Mouse (Mus musculus) midbrain, embryonic 15.5 days (tissue): ENCODE measurements around the gene Rpl9-ps1. TPM values are rescaled to one million over a fixed set of nuclear protein-coding genes. Genes with fewer than 3 reads are reported as not detected.

Experiments used
- ATAC-seq: fragments of 200-750 bp; cut with Nextera tagmentation; replicated peaks from 2 replicates; pipeline ENCODE4 v1.8.0; 2017; ENCODE audit warnings: moderate TSS enrichment
- H3K27ac ChIP-seq: fragments of 300-500 bp; sonication (generic); 2 replicates; pipeline ENCODE4 v1.5.1; 2015; ENCODE audit warnings: mild to moderate bottlenecking, inconsistent platforms
- H3K27me3 ChIP-seq: fragments of 300-500 bp; sonication (generic); replicated peaks from 2 replicates; pipeline ENCODE4 v1.6.1; 2015; ENCODE audit warnings: inconsistent platforms
- H3K36me3 ChIP-seq: fragments of 300-500 bp; sonication (generic); replicated peaks from 2 replicates; pipeline ENCODE4 v1.6.1; 2015; ENCODE audit warnings: inconsistent platforms
- H3K4me1 ChIP-seq: fragments of 300-500 bp; sonication (generic); 2 replicates; pipeline ENCODE4 v1.6.1; 2015; ENCODE audit warnings: inconsistent platforms
- H3K4me2 ChIP-seq: fragments of 300-500 bp; sonication (generic); 2 replicates; pipeline ENCODE4 v1.6.1; 2015; ENCODE audit warnings: inconsistent platforms, mild to moderate bottlenecking, moderate library complexity
- H3K4me3 ChIP-seq: fragments of 300-500 bp; sonication (generic); 2 replicates; pipeline ENCODE4 v1.5.1; 2015; ENCODE audit warnings: mild to moderate bottlenecking, inconsistent platforms
- H3K9ac ChIP-seq: fragments of 300-500 bp; sonication (generic); 2 replicates; pipeline ENCODE4 v1.6.1; 2015; ENCODE audit warnings: mild to moderate bottlenecking, inconsistent platforms
- H3K9me3 ChIP-seq: fragments of 300-500 bp; sonication (generic); 2 replicates; pipeline ENCODE4 v1.6.1; 2016; ENCODE audit warnings: inconsistent platforms
- WGBS: fragments of 180-500 bp; shearing (Covaris S2); methylation state at CpG from one replicate; pipeline ENCODE4 v1.1.7; 2015; ENCODE audit warnings: mixed read lengths; 5-methylcytosine and 5-hydroxymethylcytosine counted together
- polyA plus RNA-seq: library from polyadenylated mRNA; unstranded; fragments of >200 nt; fragmentation: Nextera tagmentation; extraction: Ambion mirVana; gene quantifications from 2 replicates; pipeline ENCODE4 v1.2.1, GENCODE M21; 2015

The Rpl9-ps1 gene
- polyA plus RNA-seq, 1 experiment from 2014 or later = not detected

DNA sequence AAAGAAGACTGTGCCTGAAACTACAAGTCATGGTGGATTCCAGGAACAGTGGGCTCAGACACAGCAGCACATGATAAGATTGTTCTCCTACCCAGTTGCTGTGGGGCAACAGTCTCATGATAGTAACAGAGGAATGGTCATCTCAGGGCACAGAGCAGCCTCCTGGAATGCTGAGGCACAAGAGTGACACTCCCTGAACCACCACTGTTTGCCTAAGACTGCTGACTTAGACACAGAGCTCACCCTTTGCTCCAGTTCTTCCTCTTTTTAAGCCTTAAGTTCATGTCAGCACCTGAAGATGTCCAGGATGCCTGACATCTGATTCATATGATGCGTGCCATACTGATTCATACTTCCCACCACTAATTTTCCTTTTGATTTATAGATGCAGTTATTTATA is 28.8 kb downstream of the Rpl9-ps1 start:
- Histone ChIP-seq H3K9me3 (no peaks in the 10 kb centered on the region), H3K4me2 (no peak overlapping the region), H3K27me3 (no peaks in the 10 kb centered on the region), H3K4me3 (no peak overlapping the region), H3K36me3 (no peaks in the 10 kb centered on the region), H3K4me1 (no peaks in the 10 kb centered on the region), H3K27ac (no peak overlapping the region), H3K9ac (no peak overlapping the region)
- 98% methylated on average over 1 of the region's 1 CpGs for WGBS
- ATAC-seq = no peak

- Histone ChIP-seq H3K9ac (no peak overlapping the region), H3K27ac (no peak overlapping the region), H3K4me3 (no peak overlapping the region), H3K4me1 (no peaks in the 10 kb centered on the region), H3K36me3 (no peaks in the 10 kb centered on the region), H3K9me3 (no peaks in the 10 kb centered on the region), H3K27me3 (no peaks in the 10 kb centered on the region), H3K4me2 (no peak overlapping the region)
- WGBS = 87% methylated on average over 2 of the region's 2 CpGs
- ATAC-seq = no peak
These were observed 34.5 kb downstream of the Rpl9-ps1 start for GRCm38 (mm10) chr11:83610900-83611299.

GRCm38 (mm10) chr11:83606396-83606795 is 39.0 kb downstream of the Rpl9-ps1 start:
- Histone ChIP-seq H3K4me3 (no peak overlapping the region), H3K27ac (no peak overlapping the region), H3K9ac (no peak overlapping the region), H3K4me2 (no peak overlapping the region), H3K27me3 (no peaks in the 10 kb centered on the region), H3K9me3 (no peaks in the 10 kb centered on the region), H3K36me3 (no peaks in the 10 kb centered on the region), H3K4me1 (no peaks in the 10 kb centered on the region)
- WGBS = 53% methylated on average over 1 of the region's 1 CpGs
- no peak for ATAC-seq

DNA sequence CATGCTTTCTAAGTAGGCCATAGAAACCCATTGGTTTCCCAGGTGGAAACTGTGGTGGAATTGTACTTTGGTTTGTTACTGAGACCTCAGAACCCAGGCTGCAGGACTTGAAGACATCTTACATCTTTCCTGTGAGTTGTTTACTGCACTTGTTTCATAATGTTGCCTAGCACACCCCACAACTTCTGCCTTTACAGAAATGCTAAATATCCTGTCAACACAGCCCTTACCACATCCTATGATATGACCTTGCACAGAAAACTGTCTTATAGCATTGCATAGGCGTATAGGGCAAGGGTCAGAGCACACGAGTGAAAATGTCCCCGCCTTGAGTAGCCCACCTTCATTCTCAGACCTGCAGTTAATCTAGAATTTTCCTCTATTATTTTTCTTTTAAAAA is 39.9 kb downstream of the Rpl9-ps1 start:
- H3K27ac ChIP-seq = no peak overlapping the region
- 94% methylated on average over 3 of the region's 3 CpGs for WGBS
- H3K4me3 ChIP-seq = no peak overlapping the region
- no peak overlapping the region for H3K9ac ChIP-seq
- H3K27me3 ChIP-seq = no peaks in the 10 kb centered on the region
- H3K36me3 ChIP-seq = no peaks in the 10 kb centered on the region
- H3K4me1 ChIP-seq = no peaks in the 10 kb centered on the region
- ATAC-seq = no peak
- no peak overlapping the region for H3K4me2 ChIP-seq
- no peaks in the 10 kb centered on the region for H3K9me3 ChIP-seq

DNA sequence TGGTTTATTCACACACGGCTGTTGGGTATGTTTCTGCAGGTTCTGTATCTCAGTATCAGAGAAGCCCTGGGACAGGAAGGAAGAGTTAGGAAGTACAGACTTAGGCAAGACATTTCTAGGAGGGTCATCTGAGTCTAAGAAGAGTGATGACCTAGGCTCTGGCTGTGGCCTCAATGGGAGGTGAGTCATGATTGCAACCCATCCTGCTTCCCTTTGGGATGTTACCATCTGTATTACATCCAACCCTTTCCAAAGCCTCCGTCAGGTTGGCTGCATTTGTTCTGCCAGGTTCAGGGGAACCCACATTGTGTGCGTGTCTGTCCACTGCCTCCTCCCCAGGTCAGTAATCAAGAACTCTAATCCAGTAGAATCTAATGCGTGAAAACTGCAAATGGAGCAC is 40.7 kb downstream of the Rpl9-ps1 start:
- no peak overlapping the region for H3K4me3 ChIP-seq
- H3K27ac ChIP-seq = no peak overlapping the region
- no peak overlapping the region for H3K4me2 ChIP-seq
- 84% methylated on average over 4 of the region's 4 CpGs for WGBS
- no peaks in the 10 kb centered on the region for H3K27me3 ChIP-seq
- ATAC-seq = no peak
- no peaks in the 10 kb centered on the region for H3K4me1 ChIP-seq
- H3K9me3 ChIP-seq = no peaks in the 10 kb centered on the region
- H3K36me3 ChIP-seq = no peaks in the 10 kb centered on the region
- no peak overlapping the region for H3K9ac ChIP-seq

DNA sequence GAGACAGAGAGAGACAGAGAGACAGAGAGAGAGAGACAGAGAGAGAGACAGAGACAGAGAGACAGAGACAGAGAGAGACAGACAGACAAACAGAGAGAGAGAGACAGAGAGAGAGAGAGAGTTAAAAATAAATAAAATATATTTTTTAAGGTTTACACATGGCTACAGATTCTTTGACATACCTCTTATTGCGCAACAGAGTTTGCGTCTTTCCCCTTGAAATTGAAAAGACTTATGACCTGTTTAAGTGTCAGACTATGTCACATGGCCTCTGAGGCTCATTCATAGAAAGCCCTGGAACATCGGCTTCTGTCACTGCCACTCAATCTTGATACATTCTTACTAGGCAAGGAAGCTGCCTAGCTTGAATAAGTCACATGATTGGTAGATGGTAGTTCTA is 42.0 kb downstream of the Rpl9-ps1 start:
- H3K9me3 ChIP-seq = no peaks in the 10 kb centered on the region
- no peak for ATAC-seq
- no peak overlapping the region for H3K27ac ChIP-seq

DNA sequence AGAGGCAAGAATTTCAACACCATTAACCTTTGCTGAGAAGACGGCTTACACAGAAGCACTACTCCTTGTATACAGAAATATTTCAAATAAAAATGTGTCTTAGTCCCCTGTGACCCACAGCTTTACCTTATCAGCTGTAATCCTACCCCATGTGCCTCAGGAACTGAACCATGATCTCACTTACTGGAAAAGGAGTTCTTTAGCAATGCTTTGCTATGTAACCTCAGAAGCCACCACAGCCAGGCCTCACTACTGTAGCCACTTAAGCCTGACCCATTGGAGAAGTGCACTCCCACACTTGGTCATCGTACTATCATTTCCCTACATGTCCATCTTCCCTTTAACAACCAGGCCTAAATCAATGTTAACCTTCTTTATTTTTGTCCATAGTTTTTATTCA is 44.8 kb downstream of the Rpl9-ps1 start:
- Histone ChIP-seq H3K27me3 (no peaks in the 10 kb centered on the region), H3K4me2 (no peak overlapping the region), H3K27ac (no peak overlapping the region), H3K9me3 (no peaks in the 10 kb centered on the region), H3K4me1 (no peaks in the 10 kb centered on the region), H3K4me3 (no peak overlapping the region), H3K9ac (no peak overlapping the region), H3K36me3 (no peaks in the 10 kb centered on the region)
- 90% methylated on average over 2 of the region's 2 CpGs for WGBS
- no peak for ATAC-seq

More for the DNA sequence above, 42.0 kb downstream of the Rpl9-ps1 start:
- WGBS = 95% methylated on average over 3 of the region's 3 CpGs
- no peak overlapping the region for H3K4me2 ChIP-seq
- H3K9ac ChIP-seq = no peak overlapping the region
- no peaks in the 10 kb centered on the region for H3K4me1 ChIP-seq
- no peaks in the 10 kb centered on the region for H3K36me3 ChIP-seq
- H3K27me3 ChIP-seq = no peaks in the 10 kb centered on the region
- H3K4me3 ChIP-seq = no peak overlapping the region

DNA sequence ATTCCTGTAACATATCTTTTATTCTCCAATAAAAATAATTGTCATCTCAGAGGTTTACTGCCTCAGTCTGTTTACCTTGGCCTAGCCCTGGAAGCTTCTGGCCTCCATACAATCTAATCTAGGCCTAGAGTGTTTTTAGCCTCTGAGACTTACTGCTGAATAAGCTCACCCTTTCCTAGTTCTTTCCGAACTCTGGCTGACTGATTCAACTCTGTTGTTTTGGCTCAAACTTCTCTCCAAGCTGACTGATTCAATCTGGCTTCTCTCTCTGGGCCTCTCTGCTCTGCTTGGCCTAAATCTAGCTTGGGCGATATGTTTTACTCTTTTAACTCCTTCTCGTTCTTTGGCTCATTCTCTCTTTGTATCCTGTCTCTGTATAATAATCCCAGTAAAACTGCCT is 46.4 kb downstream of the Rpl9-ps1 start:
- Histone ChIP-seq H3K4me2 (no peak overlapping the region), H3K27ac (no peak overlapping the region), H3K36me3 (no peaks in the 10 kb centered on the region), H3K4me1 (no peaks in the 10 kb centered on the region), H3K9ac (no peak overlapping the region), H3K27me3 (no peaks in the 10 kb centered on the region), H3K9me3 (no peaks in the 10 kb centered on the region), H3K4me3 (no peak overlapping the region)
- no peak for ATAC-seq
- 92% methylated on average over 3 of the region's 3 CpGs for WGBS

DNA sequence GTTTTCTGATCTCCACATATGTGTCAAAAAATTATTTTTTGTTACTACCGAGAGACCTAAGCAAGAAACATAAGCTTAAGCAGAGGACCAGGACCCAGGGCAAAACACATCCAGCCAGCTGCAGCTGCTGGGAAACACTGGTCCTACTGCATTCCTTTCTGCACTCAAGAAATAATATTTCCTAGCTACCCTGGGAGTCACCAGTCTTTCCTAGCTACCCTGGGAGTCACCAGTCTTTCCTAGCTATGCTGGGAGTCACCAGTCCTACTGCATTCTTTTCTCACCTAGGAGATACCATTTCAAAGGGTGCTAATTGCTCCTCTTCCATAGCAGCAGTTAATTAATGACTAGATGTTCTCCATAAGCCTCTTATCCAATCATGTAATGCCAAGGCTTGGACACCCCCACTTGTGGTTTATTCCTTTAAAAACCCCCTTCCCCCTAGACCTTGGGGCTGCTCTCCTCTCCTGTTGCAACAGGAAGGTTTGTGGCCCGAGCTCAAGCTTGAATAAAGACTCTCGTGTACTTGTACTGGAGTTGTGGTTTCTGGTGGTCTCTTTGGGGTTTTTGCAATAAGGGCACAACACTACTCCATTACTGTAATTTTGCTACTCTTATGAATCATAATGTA is 47.1 kb downstream of the Rpl9-ps1 start:
- Histone ChIP-seq H3K4me2 (no peak overlapping the region), H3K9me3 (no peaks in the 10 kb centered on the region), H3K9ac (no peak overlapping the region), H3K36me3 (no peaks in the 10 kb centered on the region), H3K4me1 (no peaks in the 10 kb centered on the region), H3K4me3 (no peak overlapping the region), H3K27ac (no peak overlapping the region), H3K27me3 (no peaks in the 10 kb centered on the region)
- WGBS = 85% methylated on average over 3 of the region's 3 CpGs
- no peak for ATAC-seq

GRCm38 (mm10) chr11:83597796-83598195 is 47.6 kb downstream of the Rpl9-ps1 start:
- no peaks in the 10 kb centered on the region for H3K36me3 ChIP-seq
- H3K4me3 ChIP-seq = no peak overlapping the region
- H3K4me2 ChIP-seq = no peak overlapping the region
- no peaks in the 10 kb centered on the region for H3K4me1 ChIP-seq
- H3K9me3 ChIP-seq = no peaks in the 10 kb centered on the region
- H3K27ac ChIP-seq = no peak overlapping the region
- WGBS = 91% methylated on average over 7 of the region's 7 CpGs
- no peak overlapping the region for H3K9ac ChIP-seq
- no peak for ATAC-seq
- no peaks in the 10 kb centered on the region for H3K27me3 ChIP-seq

DNA sequence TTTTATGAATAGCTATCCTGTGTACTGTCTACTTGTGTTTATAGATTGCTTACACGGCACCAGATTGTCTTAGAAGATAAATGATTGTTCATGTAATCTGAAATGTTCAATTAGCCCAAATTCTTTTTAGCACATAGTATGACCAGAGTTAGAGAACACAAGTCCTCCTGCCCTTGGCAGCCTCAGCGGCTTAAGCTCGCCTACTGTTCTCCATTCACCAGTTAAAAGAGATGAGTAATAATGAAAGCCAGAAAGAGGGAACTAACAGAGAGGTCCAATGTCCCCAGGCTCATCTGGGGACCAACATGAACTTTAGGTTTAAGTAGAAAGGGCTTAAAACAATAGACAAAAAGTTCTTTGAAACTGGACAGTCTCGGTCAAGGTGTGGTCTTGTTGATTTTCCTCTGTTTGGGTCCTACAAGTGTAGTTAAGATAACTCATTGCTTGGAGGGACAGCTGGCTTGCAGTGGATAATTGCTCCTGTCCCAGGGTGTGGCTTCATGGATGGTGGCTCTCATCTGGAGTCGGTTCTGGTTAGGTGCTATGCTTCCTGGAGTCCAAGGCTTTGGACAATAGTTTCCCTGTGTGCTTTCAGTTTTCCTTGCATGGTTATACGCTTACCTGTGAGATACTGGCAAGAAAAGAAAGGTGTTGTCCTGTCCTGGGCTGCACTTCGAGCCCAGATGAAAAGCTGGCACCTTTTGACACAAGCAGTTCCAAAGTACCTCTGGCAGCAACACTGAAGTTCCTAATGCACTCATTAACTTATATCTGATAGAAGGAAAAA is 49.6 kb downstream of the Rpl9-ps1 start:
- H3K27me3 ChIP-seq = no peaks in the 10 kb centered on the region
- no peaks in the 10 kb centered on the region for H3K36me3 ChIP-seq
- H3K4me1 ChIP-seq = no peaks in the 10 kb centered on the region
- no peaks in the 10 kb centered on the region for H3K9me3 ChIP-seq
- H3K9ac ChIP-seq = no peak overlapping the region
- no peak for ATAC-seq
- H3K4me2 ChIP-seq = no peak overlapping the region
- 86% methylated on average over 7 of the region's 7 CpGs for WGBS
- no peak overlapping the region for H3K4me3 ChIP-seq
- no peak overlapping the region for H3K27ac ChIP-seq
